Mouse (Mus musculus) layer of hippocampus, postnatal 14 days (tissue): Measurements from ENCODE around the gene Esp31. TPM values are rescaled to one million over a fixed set of nuclear protein-coding genes. Genes with fewer than 3 reads are reported as not detected.

ENCODE experiments used
- DNase-seq, 2 experiments: peaks; one replicate each; pipeline ENCODE4 v3.0.0; 2021 to 2022; ENCODE audit warnings: low spot score in 2 of 2, mixed read lengths in 1 of 2
- long read RNA-seq, 2 experiments: library from polyadenylated mRNA; stranded (forward); transcript quantifications; one replicate each; pipeline ENCODE4 v2.0.0; 2021
- total RNA-seq, 2 experiments: library from RNA; stranded (reverse); gene quantifications; 2 replicates each; pipeline ENCODE4 v1.2.3; 2021

The Esp31 gene
- total RNA-seq: not detected
- long read RNA-seq, experiment 1: 0 reads
- long read RNA-seq, experiment 2: 0 reads

DNA sequence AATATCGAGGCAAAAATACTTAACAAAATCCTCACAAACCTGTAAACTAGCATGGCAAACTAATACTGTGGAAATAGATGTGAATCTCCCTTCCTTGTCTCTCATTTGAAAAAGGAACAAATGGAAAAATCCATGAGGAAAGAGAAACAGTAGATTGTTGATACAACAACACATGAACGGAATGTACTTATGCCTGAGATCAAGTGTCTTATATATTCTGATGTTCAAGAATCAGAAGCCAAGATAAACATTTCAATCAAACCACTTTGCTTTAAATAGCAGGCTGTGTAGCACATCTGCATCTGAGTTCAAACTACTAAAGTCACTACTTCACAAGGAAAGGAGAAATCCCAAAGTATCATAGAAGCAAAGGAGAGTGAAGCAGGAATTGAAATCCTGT lies at the start of gene Esp31:
Esp31 (plus strand) TSS at position 301 of the 400 bp plus-strand sequence.
- no peak for DNase-seq

Other genes with a start within 250 kb of the Esp31 start
- gene Esp36, start 219.3 kb upstream of the Esp31 start, total RNA-seq: not detected
- gene Esp34, start 85.3 kb upstream of the Esp31 start, total RNA-seq: not detected